Mouse (Mus musculus): ENCODE data around the gene Cwc22.
"Not testable (repeated sequence)": the region's sequence is repeated elsewhere in the genome, so short reads cannot be mapped to it uniquely, and the experiment has no call there.

The Cwc22 gene

DNA sequence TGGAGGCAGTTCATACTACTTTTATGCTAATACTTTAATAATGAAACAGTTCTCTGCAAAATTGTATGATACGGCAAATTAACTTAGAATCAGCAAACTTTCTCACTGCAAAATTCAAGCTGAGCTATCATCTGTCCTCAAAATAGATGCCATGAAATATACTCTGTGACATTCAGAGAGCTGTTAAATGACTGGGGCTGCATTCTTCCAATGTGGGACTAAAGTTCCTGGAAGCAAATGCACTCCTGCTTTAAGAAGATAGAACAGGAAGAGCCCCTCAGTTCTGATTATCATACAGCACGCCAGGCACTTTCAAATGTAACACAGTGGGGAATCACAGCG, 48.6 kb downstream of the Cwc22 start:
- DNase-seq (ENCODE audit: low spot score) = no peak

DNA sequence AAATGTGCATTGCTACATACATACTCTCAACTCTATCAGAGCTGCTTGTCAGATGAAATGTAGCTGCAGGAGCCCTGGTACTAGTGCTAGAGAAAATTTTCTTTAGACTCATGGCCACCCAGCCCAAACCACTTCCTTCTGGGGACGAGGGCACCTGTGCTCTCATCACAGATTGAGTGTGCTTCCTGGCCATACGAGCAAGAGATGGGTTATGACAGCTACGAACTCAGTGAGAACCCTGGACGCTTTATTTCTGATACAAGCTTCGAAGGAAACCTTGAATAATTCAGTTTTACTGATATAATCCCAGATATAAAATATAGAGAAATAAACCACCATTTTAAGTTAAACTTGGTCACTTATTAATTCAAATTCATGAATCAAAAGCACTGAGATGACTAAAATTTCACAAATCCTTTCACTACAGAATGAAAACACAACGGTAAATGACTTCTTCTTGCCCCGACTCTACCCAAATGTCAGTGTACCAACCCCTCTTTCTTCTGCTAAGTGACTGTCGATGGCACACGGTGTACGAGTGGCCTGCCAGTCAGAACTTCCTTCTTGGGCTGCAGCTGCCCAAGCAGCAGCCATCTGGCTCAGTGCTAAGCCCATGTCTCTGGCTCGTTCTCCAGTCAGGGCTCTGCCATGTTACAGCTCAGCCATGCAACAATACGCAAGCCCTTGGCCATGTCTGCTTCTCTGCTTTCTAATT, 49.2 kb downstream of the Cwc22 start:
- no peak for DNase-seq (ENCODE audit: low spot score)

- DNase-seq (ENCODE audit: low spot score) = not testable (repeated sequence)
These were observed 50.1 kb downstream of the Cwc22 start for GRCm38 (mm10) chr2:77895906-77896570.

DNA sequence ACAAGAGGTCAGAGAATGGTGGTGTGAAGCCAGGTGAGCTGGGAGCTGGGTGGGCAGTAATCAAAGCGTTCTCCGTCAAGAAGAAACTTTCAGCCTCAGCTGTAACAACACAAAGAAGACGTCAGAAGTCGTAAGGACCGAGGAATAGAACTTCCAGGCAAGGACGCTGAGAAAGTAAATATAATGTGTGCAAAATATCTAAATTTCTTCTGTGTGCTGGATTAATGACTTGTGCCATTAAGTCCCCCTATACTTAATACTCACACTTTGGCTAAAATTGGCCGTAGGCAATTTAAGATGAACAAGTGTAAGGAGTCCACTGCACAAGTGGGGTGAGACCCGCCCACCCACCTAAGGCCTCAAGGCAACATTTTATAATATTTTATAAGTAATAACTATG, 51.3 kb downstream of the Cwc22 start:
- no peak for DNase-seq (ENCODE audit: low spot score)

DNA sequence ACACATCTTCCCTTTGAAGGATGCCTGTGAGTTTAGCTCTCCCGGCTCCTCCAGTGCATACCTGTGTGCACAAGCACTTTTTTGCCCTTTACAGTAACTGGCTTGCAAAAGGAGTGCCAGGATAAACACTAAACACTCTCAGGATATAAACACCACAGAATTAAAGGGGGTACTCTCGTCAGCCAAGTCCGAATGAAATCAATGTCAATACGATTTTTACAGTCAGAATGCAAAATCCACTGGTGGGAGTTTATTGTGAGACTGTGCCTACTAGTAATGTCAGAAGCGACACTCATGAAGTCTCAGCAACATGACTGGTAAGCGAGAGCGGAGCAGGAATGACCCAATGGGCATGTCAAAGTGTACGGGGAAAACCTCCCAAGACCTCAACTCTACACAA, 52.7 kb downstream of the Cwc22 start:
- no peak for DNase-seq (ENCODE audit: low spot score)

DNA sequence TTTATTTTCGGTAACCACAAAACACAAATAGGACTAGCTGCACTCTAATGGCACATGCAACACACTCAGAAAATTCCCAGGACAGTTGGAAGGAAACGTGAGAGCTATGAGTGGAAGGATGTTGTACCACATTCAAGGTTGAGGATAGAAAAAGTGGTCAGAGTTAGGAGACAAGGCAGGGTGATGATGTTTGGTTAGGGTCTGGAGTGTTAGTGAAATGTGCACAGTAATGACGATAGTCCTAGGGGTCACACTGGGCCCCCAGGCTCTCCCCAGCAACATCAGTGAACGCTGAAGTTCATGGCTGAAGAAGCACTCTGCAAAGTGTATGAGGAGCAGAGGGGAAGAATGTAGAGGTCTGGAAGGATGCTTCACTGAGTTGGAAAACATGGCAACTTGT, 53.6 kb downstream of the Cwc22 start:
- DNase-seq (ENCODE audit: low spot score) = no peak

DNA sequence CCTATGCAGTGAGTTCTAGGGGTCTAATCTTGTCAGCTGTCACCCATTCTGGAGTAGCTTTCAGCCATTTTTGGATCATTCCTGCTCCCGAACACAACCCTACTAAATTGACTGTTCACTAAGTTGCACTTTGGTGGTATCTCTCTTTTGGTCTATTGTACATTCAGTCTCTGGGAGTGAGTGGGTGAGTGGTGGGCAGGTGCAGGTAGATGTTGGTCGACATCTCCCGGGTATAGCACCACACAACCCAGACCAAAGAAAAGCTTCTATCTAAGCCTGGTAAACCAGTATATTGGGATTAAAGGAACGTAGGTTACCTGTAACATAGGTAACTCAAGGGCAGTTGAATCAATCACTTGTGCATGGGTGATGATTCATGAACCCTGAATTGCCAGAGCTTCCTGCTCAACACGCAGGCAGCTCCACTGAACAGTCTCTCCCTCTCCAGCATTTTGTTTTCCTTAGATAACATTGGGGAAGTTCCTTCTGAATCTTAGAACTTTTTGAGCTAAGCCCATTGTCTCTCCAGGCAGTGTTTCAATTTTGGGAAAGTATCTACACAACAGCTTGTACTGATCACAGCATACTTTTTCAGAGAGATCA, 55.2 kb downstream of the Cwc22 start:
- DNase-seq (ENCODE audit: low spot score) = no peak

GRCm38 (mm10) chr2:77889949-77890348, 56.2 kb downstream of the Cwc22 start:
- DNase-seq (ENCODE audit: low spot score) = no peak

DNA sequence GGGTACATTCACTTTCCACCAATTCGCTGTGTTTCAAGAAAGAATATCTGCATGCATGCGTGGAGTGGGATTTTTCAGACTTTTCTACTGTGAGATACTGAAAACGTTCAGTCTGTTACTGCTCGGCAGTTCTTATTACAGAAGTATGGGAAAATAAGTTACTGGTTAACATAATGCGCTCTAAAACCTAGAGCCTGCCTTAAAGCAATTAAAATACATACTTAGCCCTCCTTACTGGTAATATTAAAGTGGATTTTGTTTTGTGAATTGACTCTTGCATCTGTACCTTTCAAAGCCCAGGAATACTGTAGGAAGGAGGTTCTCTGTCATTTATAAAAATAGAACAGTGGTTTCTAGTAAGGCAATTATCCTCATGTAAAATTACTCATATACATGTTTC, 56.8 kb downstream of the Cwc22 start:
- DNase-seq (ENCODE audit: low spot score) = no peak

DNA sequence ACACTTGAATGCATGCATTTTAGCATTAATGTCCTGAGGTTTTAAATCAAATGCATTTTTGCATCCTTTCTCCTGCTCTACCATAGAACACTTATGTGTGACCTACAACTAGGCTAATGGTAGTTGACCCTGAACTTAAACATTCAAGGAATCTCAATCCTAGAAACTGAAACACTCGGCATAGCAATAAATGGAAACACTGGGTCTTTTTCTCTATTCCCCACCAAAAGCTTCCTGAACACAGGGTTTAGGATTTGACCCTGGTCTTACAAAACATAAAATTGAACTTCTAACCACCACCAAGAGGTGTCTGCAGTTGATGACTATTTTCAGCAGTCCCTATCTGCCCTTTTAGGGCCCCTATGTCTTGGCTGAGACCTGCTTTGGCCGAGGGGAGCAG, 57.3 kb downstream of the Cwc22 start:
- no peak for DNase-seq (ENCODE audit: low spot score)

- DNase-seq (ENCODE audit: low spot score) = no peak
These were observed 58.1 kb downstream of the Cwc22 start for GRCm38 (mm10) chr2:77888056-77888455.

DNA sequence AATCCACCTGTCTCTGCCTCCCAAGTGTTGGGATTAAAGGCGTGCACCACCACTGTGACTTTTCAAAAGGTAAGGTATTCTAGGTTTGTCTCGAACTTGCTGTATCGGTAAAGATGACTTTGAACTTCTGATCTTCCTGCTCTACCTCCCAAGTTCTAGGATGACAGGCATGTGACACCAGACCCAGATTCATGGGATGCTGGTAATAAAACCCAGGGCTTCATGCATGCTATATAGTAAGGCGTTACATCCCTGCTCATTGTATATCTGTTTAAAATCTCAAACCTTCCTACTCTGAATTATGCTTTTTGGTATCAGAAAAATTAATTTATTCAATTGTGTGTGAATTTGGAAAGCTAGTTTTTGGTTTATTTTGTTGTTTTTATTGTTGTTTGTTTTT, 59.0 kb downstream of the Cwc22 start:
- no peak for DNase-seq (ENCODE audit: low spot score)

DNA sequence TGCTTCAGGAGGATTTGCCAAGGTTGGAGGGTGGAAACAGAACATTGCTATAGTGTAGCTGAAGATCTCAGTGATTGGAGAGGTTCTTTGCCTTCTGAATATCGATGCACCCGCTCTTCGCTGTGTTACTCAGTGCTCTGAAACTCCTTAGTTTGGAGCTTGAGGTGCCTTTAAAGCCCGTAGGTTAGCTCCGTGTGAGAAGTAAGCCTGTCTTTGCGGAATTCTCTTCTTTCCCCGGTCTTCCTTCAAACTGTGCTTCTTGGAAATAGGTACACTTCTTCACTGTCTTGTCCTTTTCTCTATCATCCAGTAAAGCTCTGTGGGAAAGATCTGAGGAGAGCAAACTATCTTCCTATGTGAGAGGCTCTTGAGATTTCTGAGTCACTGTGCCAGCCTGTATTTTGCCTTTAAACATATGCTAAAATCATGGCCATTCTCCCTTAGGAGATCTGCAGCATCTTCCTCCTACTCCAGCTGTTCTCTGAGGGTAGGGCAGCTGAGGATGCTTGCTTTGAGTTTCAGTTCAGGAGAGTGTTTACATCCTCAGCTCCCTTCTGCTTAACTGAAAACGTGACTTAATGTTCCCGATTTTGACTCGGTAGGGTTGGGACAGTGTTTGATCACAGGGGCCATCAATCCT, 60.6 kb downstream of the Cwc22 start:
- no peak for DNase-seq (ENCODE audit: low spot score)

- DNase-seq (ENCODE audit: low spot score) = no peak
These were observed 61.1 kb downstream of the Cwc22 start for GRCm38 (mm10) chr2:77885036-77885435.

GRCm38 (mm10) chr2:77884491-77884890, 61.7 kb downstream of the Cwc22 start:
- DNase-seq (ENCODE audit: low spot score) = no peak

- no peak for DNase-seq (ENCODE audit: low spot score)
These were observed 63.2 kb downstream of the Cwc22 start for GRCm38 (mm10) chr2:77882961-77883360.

GRCm38 (mm10) chr2:77881301-77882199, 64.6 kb downstream of the Cwc22 start:
- DNase-seq (ENCODE audit: low spot score) = no peak

DNA sequence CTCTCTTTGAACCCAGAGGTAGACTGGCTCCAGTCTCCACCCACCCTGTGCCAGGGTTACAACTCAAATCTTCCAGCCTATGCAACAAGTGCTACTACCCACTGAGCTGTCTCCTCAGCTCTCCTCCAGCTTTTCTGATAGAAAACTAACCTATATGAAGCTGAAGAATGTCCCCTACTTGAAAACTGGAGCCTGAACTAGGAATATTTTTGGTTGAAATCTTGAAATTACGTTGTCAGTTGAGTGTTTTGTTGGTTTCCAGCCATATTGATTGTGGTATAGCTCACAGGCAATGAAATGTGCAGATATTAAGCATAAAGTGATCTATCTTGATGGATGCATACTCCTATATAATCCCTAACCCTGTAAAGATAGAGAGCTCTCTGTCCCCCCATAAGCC, 65.8 kb downstream of the Cwc22 start:
- no peak for DNase-seq (ENCODE audit: low spot score)

GRCm38 (mm10) chr2:77879736-77880135, 66.4 kb downstream of the Cwc22 start:
- DNase-seq (ENCODE audit: low spot score) = no peak

DNA sequence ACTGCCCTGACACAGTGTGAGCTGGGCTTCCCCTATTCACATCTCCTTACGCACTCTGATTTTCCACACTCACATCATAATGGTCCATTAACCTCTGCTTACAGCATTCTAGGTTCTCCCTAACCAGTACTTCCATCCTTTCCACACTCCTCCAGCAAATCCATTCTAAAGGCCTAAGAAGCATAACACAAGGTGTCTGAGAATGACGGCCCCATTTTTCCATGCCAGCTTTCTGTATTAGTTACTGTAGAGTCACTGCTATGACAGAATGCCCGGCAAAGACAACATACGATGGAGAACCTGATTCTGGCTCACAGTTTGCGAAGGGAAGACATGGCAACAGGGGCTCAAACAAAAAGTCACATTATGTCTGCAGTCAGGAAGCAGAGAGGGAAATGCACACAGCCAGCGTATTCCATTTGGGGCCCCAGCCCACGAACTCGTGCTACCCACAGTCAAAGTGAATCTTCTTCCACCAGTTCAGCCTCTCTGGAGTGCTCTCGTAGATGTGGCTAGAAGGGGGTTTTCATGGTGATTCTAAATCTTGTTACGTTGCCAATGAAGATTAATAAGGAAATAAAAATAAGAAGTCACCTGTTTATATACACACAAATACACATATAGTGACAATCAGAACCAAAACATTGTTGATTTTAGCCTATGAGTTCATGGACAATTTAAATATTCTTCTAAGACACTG, 68.9 kb downstream of the Cwc22 start:
- DNase-seq (ENCODE audit: low spot score) = no peak

GRCm38 (mm10) chr2:77876331-77876730, 69.8 kb downstream of the Cwc22 start:
- DNase-seq (ENCODE audit: low spot score) = no peak
